Mouse (Mus musculus) MEL (cell line): ENCODE measurements around the gene Sart1.

ENCODE experiments used
- CTCF ChIP-seq, 3 experiments: IDR thresholded peaks in 2 of 3; conservative IDR thresholded peaks in 1 of 3; 2 replicates each; pipeline ENCODE4 v1.5.1; 2011 to 2012; ENCODE audit warnings: low read length in 3 of 3, low read depth in 2 of 3, mild to moderate bottlenecking in 2 of 3, improper control_type of control experiment in 1 of 3, inconsistent platforms in 1 of 3, mixed read lengths in 1 of 3, moderate library complexity in 1 of 3; ENCODE audit not compliant: control insufficient read depth in 1 of 3, insufficient read depth in 1 of 3, poor library complexity in 1 of 3, severe bottlenecking in 1 of 3
- EP300 ChIP-seq, 2 experiments: IDR thresholded peaks; 2 replicates each; pipeline ENCODE4 v1.6.1; 2011; ENCODE audit warnings: improper control_type of control experiment in 2 of 2, low read length in 2 of 2, low read depth in 1 of 2, mild to moderate bottlenecking in 1 of 2
- POLR2AphosphoS2 ChIP-seq: IDR thresholded peaks from 2 replicates; pipeline ENCODE4 v1.6.1; 2011; ENCODE audit warnings: low read length, improper control_type of control experiment

- TF ChIP-seq POLR2AphosphoS2 (no peak), CTCF (IDR thresholded peaks at IDR 0.05 in 2 of 3, conservative IDR thresholded peaks at IDR 0.05 in 1 of 3; ENCODE audit: control insufficient read depth in 1 of 3, insufficient read depth in 1 of 3, low read depth in 2 of 3, low read length in 3 of 3, poor library complexity in 1 of 3, severe bottlenecking in 1 of 3) (no peak), EP300 (IDR thresholded peaks at IDR 0.05; ENCODE audit: low read depth in 1 of 2, low read length in 2 of 2) (no peak)
Observed at GRCm38 (mm10) chr19:5395371-5395770, 6.9 kb upstream of the Sart1 start.
